Mouse (Mus musculus): ENCODE results near the gene Ccdc34. TPM values are rescaled to one million over a fixed set of nuclear protein-coding genes. Genes with fewer than 3 reads are reported as not detected.

The Ccdc34 gene
- total RNA-seq, 1 experiment = 14.5 TPM

GRCm38 (mm10) chr2:110182795-110183486 lies 165.3 kb downstream of the Ccdc34 start:
- Histone ChIP-seq H3K4me3 (ENCODE audit: insufficient read depth in 1 of 2, low read depth in 1 of 2, low read length in 2 of 2, poor library complexity in 1 of 2, severe bottlenecking in 1 of 2) (no peak overlapping the region), H3K27ac (ENCODE audit: insufficient read depth, low read depth, low read length, poor library complexity, severe bottlenecking) (no peak overlapping the region), H3K9me3 (ENCODE audit: control insufficient read depth, insufficient read depth, low read depth, low read length) (no peaks in the 10 kb centered on the region), H3K36me3 (ENCODE audit: control insufficient read depth, insufficient read depth, low read length, poor library complexity, severe bottlenecking) (no peaks in the 10 kb centered on the region), H3K4me1 (ENCODE audit: control insufficient read depth in 2 of 2, insufficient read depth in 2 of 2, low read length in 2 of 2, poor library complexity in 1 of 2) (no peaks in the 10 kb centered on the region), H3K9ac (ENCODE audit: insufficient read depth, low read depth, low read length, poor library complexity, severe bottlenecking) (no peak overlapping the region)
- in situ Hi-C loops (cut with MboI; ENCODE audit: low sequenced_read_pairs in 2 of 2, unreplicated experiment in 2 of 2) = no loop called here
- TF ChIP-seq ZC3H11A (IDR thresholded peaks at IDR 0.05; ENCODE audit: borderline replicate concordance, low read depth, low read length) (no peak), CHD2 (IDR thresholded peaks at IDR 0.05; ENCODE audit: low read depth, low read length) (no peak), HCFC1 (IDR thresholded peaks at IDR 0.05; ENCODE audit: borderline replicate concordance, insufficient read depth, low read length) (no peak), MAFK (IDR thresholded peaks at IDR 0.05; ENCODE audit: insufficient read depth, low read depth, low read length) (no peak), ZNF384 (IDR thresholded peaks at IDR 0.05; ENCODE audit: low read depth, low read length) (no peak)
- DNase-seq (ENCODE audit: low read depth, low spot score) = no peak

GRCm38 (mm10) chr2:110184071-110184470 lies 166.5 kb downstream of the Ccdc34 start:
- in situ Hi-C loops (cut with MboI; ENCODE audit: low sequenced_read_pairs in 2 of 2, unreplicated experiment in 2 of 2) = no loop called here
- H3K9ac ChIP-seq (ENCODE audit: insufficient read depth, low read depth, low read length, poor library complexity, severe bottlenecking) = no peak overlapping the region
- TF ChIP-seq ZC3H11A (IDR thresholded peaks at IDR 0.05; ENCODE audit: borderline replicate concordance, low read depth, low read length) (no peak), MAFK (IDR thresholded peaks at IDR 0.05; ENCODE audit: insufficient read depth, low read depth, low read length) (no peak), CHD2 (IDR thresholded peaks at IDR 0.05; ENCODE audit: low read depth, low read length) (no peak), ZNF384 (IDR thresholded peaks at IDR 0.05; ENCODE audit: low read depth, low read length) (no peak), HCFC1 (IDR thresholded peaks at IDR 0.05; ENCODE audit: borderline replicate concordance, insufficient read depth, low read length) (no peak)
- DNase-seq (ENCODE audit: low read depth, low spot score) = no peak
- H3K4me1 ChIP-seq (ENCODE audit: control insufficient read depth in 2 of 2, insufficient read depth in 2 of 2, low read length in 2 of 2, poor library complexity in 1 of 2) = no peaks in the 10 kb centered on the region
- H3K4me3 ChIP-seq (ENCODE audit: insufficient read depth in 1 of 2, low read depth in 1 of 2, low read length in 2 of 2, poor library complexity in 1 of 2, severe bottlenecking in 1 of 2) = no peak overlapping the region
- H3K27ac ChIP-seq (ENCODE audit: insufficient read depth, low read depth, low read length, poor library complexity, severe bottlenecking) = no peak overlapping the region
- H3K36me3 ChIP-seq (ENCODE audit: control insufficient read depth, insufficient read depth, low read length, poor library complexity, severe bottlenecking) = no peaks in the 10 kb centered on the region
- no peaks in the 10 kb centered on the region for H3K9me3 ChIP-seq (ENCODE audit: control insufficient read depth, insufficient read depth, low read depth, low read length)

GRCm38 (mm10) chr2:110186427-110186980 lies 168.9 kb downstream of the Ccdc34 start:
- no peak for DNase-seq (ENCODE audit: low read depth, low spot score)
- H3K4me1 ChIP-seq (ENCODE audit: control insufficient read depth in 2 of 2, insufficient read depth in 2 of 2, low read length in 2 of 2, poor library complexity in 1 of 2) = no peaks in the 10 kb centered on the region
- H3K36me3 ChIP-seq (ENCODE audit: control insufficient read depth, insufficient read depth, low read length, poor library complexity, severe bottlenecking) = no peaks in the 10 kb centered on the region
- no peak overlapping the region for H3K9ac ChIP-seq (ENCODE audit: insufficient read depth, low read depth, low read length, poor library complexity, severe bottlenecking)
- no peaks in the 10 kb centered on the region for H3K9me3 ChIP-seq (ENCODE audit: control insufficient read depth, insufficient read depth, low read depth, low read length)
- no peak for TF ChIP-seq MAFK (IDR thresholded peaks at IDR 0.05; ENCODE audit: insufficient read depth, low read depth, low read length)
- in situ Hi-C loops (cut with MboI; ENCODE audit: low sequenced_read_pairs in 2 of 2, unreplicated experiment in 2 of 2) = no loop called here
- H3K4me3 ChIP-seq (ENCODE audit: insufficient read depth in 1 of 2, low read depth in 1 of 2, low read length in 2 of 2, poor library complexity in 1 of 2, severe bottlenecking in 1 of 2) = no peak overlapping the region
- H3K27ac ChIP-seq (ENCODE audit: insufficient read depth, low read depth, low read length, poor library complexity, severe bottlenecking) = no peak overlapping the region

- H3K9ac ChIP-seq (ENCODE audit: insufficient read depth, low read depth, low read length, poor library complexity, severe bottlenecking) = no peak overlapping the region
- H3K36me3 ChIP-seq (ENCODE audit: control insufficient read depth, insufficient read depth, low read length, poor library complexity, severe bottlenecking) = no peaks in the 10 kb centered on the region
- no peak for DNase-seq (ENCODE audit: low read depth, low spot score)
- TF ChIP-seq ZNF384 (IDR thresholded peaks at IDR 0.05; ENCODE audit: low read depth, low read length) (no peak), ZC3H11A (IDR thresholded peaks at IDR 0.05; ENCODE audit: borderline replicate concordance, low read depth, low read length) (no peak), CHD2 (IDR thresholded peaks at IDR 0.05; ENCODE audit: low read depth, low read length) (no peak), MAFK (IDR thresholded peaks at IDR 0.05; ENCODE audit: insufficient read depth, low read depth, low read length) (no peak), HCFC1 (IDR thresholded peaks at IDR 0.05; ENCODE audit: borderline replicate concordance, insufficient read depth, low read length) (no peak)
- H3K27ac ChIP-seq (ENCODE audit: insufficient read depth, low read depth, low read length, poor library complexity, severe bottlenecking) = no peak overlapping the region
- no peaks in the 10 kb centered on the region for H3K9me3 ChIP-seq (ENCODE audit: control insufficient read depth, insufficient read depth, low read depth, low read length)
- in situ Hi-C loops (cut with MboI; ENCODE audit: low sequenced_read_pairs in 2 of 2, unreplicated experiment in 2 of 2) = no loop called here
- no peaks in the 10 kb centered on the region for H3K4me1 ChIP-seq (ENCODE audit: control insufficient read depth in 2 of 2, insufficient read depth in 2 of 2, low read length in 2 of 2, poor library complexity in 1 of 2)
- H3K4me3 ChIP-seq (ENCODE audit: insufficient read depth in 1 of 2, low read depth in 1 of 2, low read length in 2 of 2, poor library complexity in 1 of 2, severe bottlenecking in 1 of 2) = no peak overlapping the region
Measured at GRCm38 (mm10) chr2:110188696-110189397, 171.2 kb downstream of the Ccdc34 start.
